Mouse (Mus musculus): ENCODE measurements at regions not wholly inside any gene's neighbourhood (a gene's known extent, or its start where the extent isn't known, plus 50 kb on each side); places are given as distances from the start of the nearest gene placed in this dataset.

DNA sequence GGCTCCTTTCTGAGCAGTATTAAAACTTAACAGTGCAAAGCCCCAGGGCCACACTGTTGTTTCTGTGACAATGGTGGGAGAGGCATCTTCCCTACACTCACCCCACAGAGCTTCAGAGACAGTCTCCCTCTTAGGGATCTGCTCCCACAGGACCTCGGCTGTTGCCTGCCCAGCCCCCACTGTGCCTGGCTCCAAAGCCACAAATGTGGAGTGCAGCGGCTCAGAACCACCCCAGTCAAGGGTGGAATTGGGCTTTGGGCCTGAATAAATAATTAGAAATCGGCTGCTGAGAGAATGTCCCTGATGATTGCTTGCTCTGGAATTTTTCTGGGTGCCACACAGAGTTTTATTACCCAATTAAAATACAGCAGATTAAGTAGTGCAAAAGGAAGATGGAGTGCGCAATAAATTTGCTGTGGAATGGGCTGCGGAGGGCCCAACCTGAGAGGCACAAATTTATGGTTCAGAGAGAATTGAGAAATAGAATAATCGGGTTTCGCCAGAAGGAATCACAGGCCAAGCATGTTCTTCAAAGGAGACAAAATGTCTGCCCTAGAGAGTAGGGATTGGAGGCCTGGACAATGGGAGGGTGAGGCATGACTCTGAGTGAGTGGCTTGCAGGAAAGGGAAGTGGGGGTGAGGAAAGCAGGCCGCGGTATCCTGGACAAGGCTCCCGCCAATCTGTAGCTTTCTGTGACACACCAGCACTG, 56.4 kb downstream of the Cd24a start:
- no peak for DNase-seq (ENCODE audit: low spot score in 2 of 2)
- intact Hi-C loops (cut with DNase I) = no loop called here

DNA sequence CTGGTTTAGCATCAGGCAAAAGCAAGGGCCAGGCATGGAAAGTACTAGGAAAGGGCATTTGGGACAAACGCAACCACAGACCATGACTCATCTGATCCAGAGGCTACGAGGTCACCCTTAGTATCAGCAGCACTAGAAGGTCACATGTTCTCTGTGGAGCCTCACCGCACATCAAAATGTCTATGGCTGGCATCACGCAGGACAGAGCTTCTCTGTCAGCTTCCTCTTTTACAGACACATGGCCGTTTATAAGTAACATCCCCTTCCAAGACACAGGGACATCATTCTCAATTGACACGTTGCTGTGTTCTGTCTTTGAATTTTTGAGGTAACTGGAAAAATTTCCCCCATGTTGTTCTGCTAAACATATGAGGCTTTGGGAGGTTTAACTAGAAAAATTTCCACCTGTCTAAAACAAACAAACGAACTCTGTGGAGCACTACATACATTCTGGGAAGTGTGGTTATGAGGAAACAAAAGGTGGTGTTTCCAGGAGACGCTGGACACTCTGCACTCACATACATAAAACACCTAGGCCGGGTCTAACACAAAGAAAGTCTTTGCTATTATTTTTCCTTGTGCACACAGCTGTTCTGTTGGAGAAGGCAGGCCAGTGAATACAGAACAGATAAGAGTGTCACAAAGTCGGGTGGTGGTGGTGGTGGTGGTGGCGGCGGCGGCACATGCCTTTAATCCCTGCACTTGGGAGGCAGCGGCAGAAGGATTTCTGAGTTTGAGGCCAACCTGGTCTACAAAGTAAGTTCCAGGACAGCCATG, 63.3 kb downstream of the Cd24a start:
- intact Hi-C loops (cut with DNase I) = no loop called here

DNA sequence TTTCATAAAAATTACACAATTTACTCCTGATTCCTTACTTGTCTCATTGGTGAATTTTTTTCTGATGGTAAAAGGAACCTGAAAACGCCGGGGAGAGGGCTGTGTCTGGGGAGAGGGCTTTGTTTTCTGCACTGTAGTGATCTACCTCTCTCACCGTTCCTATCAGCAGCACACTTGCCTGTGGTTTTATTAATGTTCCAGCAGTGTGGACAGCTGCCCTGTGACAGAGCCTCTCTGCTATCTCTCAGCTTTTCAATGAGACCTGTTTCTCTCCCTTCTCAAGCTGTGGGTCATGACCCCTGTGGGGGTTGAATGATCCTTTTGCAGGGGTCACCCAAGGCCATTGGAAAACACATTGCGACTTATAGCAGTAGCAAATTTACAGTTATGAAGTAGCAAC, 68.2 kb downstream of the Cd24a start:
- intact Hi-C loops (cut with DNase I) = no loop called here
- DNase-seq (ENCODE audit: low spot score in 2 of 2) = no peak

More for the DNA sequence above, 63.3 kb downstream of the Cd24a start:
- no peak for DNase-seq (ENCODE audit: low spot score in 2 of 2)

DNA sequence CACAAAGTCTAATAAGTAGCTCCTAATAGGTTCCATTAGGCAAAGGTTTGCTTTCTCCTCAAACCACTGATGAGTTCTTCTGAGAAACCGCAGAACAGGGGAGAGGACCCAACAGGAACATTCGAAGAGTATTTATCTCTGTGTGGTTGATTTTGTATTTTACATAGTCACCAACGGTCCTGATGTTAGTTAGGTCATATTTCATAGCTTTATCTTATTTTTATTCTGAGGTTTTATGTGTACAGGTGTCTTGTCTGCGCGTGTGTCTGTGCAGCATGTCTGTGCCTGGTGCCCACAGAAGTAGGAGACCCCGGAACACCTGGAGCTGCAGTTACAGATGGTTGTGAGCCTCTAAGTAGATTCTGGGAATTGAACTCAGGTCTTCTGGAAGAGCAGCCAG, 68.9 kb downstream of the Cd24a start:
- intact Hi-C loops (cut with DNase I) = no loop called here
- DNase-seq (ENCODE audit: low spot score in 2 of 2) = no peak

DNA sequence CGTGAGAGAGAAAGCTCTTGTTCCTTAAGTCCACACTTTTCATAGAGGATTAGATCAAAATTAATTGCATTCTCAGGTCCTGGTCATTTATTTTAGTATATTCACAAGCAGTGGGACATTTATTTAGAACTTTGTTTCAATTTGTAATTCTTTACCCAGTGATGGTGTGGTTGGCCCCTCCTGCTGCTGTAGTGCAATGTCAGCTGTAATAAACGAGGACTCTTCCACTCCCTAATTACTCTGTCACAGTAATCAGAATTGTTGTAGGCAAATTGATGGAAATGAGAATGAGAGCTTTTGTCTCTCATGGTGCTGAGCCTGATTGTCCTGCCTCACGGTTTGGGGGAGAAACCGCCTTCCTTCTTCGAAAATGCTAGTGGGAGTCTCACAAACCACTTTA, 70.1 kb downstream of the Cd24a start:
- intact Hi-C loops (cut with DNase I) = no loop called here
- no peak for DNase-seq (ENCODE audit: low spot score in 2 of 2)

DNA sequence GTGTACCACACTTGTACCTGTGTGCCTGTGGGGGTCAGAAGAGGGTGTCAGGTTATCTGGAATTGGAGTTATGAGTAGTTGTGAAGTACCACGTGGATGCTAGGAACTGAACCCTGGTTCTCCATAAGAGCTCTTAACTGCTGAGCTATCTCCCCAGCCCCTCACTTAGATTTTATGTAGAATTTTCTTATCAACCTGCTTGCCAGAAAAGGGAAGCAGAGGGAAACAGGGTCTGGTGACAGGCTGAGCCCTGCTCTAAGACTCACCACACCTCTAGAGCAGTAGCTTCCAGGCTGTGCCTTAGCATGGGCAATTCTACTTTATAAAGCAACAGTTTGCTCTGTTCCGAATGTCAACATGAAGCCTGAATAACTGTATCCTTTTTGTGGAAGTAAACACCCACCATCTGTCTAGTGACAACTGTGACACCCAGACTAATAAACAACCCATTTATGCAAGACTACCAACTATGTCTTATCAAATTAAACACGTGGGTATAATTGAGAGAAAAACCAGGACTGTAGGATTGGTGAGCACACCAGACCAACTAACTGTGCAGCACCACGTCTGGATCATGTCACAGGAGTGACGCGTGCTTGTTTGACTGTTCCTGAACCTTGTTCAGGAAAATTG, 70.8 kb downstream of the Cd24a start:
- DNase-seq (ENCODE audit: low spot score in 2 of 2) = no peak
- intact Hi-C loops (cut with DNase I) = no loop called here

DNA sequence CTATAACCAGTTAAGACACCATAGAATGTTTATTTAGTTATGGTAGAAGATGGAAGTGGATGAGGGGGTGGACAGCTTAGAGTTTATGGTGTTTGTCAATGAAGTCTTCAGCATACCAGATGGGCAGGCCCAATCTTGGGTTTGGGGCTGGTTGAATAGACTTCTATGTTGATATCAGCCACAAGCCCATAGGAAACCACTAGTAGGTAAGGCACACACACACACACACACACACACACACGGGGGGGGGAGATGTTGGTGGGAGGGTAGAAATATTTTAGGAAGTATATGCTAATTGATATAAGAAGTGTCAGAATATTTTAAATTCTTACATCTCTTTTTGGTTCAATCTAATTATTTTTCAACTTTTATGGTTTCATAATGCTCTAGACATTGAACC, 72.4 kb downstream of the Cd24a start:
- no peak for DNase-seq (ENCODE audit: low spot score in 2 of 2)
- intact Hi-C loops (cut with DNase I) = no loop called here

DNA sequence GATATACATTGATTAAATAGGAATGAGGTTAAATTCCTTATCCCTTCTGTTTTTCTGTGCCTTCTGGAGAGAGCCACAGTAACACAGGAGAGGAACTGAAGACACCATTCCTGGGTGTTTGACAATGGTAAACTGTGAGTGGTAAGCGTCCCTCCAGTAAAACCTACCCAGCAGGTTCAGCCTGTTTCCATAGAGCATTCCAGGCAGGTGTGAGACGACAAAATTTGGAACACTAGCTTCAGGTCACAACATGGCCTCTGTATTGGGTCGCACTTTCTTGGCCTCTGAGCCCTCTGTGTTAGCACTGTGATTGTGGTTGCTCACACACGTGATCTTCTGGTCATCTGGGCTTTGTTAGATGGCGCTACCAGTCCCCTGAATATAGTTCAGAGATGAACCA, 73.4 kb downstream of the Cd24a start:
- intact Hi-C loops (cut with DNase I) = no loop called here

DNA sequence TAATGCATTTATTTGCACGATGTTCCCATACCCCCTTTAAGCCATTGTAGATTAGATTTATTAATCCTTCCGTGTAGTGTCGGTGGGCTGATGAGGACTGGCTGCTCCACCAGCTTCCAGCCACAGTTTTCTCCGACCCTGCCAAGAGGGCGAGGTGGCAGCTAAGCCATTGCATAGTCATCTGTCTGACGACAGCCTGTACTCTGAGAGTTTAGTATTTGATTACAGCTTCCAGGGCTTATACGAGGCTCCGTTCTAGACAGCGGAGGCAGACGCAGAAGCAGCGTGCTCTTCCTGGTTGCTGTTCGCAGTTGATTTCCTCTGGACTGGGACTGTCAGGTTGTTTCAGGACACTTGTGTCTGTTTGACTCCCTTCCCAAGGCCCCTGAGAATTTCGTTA, 73.8 kb downstream of the Cd24a start:
- DNase-seq (ENCODE audit: low spot score in 2 of 2) = no peak
- intact Hi-C loops (cut with DNase I) = no loop called here

More for the DNA sequence above, 73.4 kb downstream of the Cd24a start:
- no peak for DNase-seq (ENCODE audit: low spot score in 2 of 2)

DNA sequence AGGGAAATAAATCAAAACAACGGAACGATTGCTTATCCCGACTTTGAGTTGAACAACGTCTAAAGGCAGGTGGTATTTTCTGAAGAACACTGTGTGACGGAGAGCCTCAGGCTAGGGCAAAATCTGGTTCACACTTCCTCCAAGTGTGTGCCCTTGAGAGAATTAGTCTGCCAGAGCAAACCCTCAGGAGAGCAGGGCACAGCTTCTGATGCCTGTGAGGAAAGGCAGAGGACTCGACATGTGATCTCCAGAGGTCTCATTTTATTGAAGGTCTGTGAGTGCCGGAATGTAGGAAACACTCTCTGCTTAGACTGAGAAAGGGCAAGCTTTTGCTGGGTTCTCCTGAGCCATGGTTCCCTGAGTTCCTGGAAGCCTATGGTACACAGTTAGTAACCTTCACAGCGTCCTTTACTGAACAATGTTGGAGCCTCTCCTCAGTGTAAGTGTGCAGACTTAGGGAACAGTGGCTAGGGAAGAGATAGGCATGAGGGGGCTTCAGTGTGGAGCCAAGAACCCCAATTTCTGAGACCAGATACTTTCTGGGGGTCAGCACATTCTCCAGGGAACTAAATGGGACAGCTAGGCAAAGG, 77.1 kb downstream of the Cd24a start:
- intact Hi-C loops (cut with DNase I) = no loop called here
- no peak for DNase-seq (ENCODE audit: low spot score in 2 of 2)

DNA sequence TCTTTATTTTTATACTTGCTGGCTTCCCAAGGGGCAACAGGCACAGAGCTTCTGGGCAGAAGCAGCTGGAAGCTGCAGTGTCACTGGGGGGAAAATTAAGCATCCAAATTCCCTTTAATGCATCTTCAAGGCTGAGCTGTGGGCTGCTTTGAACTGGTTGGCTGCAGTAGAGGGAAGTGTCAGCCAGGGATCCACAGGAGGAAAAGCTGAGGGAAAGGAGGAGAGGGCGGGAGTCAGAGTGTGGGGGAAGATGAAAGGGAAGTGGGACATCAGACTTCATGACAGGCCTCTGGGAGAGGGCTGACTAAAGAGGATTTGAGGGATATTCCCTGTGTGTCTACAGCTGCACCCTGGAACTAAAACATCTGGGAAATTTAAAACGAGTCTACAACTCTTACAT, 77.6 kb downstream of the Cd24a start:
- DNase-seq (ENCODE audit: low spot score in 2 of 2) = no peak
- intact Hi-C loops (cut with DNase I) = no loop called here

DNA sequence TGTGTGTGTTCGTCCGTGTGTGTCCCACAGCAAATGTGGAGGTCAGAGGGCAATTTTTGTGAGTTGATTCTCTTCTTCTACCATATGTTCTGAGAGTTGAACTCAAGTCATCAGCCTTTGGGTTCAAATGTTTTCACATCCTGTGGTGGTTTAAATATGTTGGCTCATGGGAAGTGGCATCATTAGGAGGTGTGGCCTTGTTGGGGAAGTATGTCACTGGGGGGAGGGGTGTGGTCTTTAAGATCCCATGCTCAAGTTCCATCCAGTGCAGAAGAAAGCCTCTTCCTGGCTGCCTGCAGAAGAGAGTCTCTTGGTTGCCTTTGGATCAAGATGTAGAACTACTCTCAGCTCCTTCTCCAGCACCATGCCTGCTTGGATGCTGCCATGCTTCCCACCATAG, 78.1 kb downstream of the Cd24a start:
- DNase-seq (ENCODE audit: low spot score in 2 of 2) = no peak
- intact Hi-C loops (cut with DNase I) = no loop called here

DNA sequence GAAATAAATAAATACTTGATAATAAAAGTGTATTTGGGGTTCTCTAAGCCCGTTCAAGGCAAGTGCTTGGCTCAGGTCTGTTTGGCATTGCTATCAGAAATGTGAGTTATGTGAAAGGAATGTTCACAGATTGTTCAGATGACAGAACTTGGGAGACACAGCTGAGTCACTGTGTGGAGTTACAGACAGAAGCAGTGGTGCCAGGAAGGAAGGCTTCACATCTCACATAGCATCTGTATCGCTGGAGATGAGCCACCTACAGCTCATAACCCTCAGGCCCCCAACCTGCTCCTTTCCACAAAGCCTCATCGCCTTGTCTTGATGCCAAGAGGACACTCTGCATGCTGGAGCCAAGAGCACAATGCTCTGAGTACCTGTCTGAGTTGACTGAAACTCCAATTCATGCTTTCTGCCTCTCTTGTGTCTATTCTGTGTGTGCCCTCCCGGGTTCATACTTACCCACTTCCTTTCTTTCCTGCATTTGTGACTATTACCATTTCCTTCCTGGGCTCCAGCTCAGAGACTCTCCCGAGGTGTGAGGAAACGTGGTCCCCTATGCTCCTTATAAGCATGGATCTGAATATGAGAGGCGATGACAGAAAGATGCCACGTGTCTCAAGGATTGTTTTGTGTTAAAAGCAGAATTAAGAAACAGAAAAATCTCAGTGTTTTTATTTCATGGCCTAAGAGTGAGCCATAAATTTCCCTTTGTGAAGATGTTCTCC, 79.6 kb downstream of the Cd24a start:
- peak in 1 of 2 experiments; percentile 18 for DNase-seq (ENCODE audit: low spot score in 2 of 2)

DNA sequence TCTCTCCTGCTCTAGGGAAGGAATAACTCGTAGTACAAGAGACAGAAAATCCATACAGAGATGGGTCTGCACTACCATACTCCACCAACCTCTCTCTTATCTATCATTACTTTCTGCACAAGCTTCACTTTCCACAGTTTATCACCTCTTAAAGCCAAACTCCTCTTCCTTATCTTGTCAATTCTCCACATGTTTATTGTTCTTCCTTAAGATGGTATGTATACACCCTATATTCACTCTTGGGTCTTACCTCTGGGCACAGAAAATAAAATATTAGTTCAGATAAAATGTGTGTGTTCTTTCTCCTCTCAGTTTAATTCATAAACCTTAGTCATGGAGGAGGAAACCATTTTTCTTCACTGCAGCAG, 80.1 kb downstream of the Cd24a start:
- intact Hi-C loops (cut with DNase I) = no loop called here
- DNase-seq (ENCODE audit: low spot score in 2 of 2) = no peak

More for the DNA sequence above, 79.6 kb downstream of the Cd24a start:
- intact Hi-C loops (cut with DNase I) = no loop called here

DNA sequence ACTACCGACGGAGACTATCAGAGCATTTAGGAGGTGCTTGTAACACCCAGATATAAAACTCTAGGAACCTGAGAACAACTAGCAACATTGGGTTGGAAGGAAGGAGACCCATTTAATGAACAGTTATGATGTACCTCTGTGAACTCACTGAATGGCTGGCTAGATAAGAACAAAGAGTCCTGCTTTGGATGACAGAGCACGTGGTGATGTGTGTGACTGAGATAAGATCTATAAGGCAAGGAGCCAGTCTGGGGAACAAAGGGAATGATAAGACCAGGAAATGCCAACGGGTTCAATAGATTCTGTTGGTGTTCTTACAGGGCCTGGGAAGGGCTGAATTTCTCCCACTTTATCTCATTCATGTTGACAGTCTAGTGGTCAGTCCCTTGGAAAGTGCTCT, 86.8 kb downstream of the Cd24a start:
- DNase-seq (ENCODE audit: low spot score in 2 of 2) = no peak
- intact Hi-C loops (cut with DNase I) = no loop called here

DNA sequence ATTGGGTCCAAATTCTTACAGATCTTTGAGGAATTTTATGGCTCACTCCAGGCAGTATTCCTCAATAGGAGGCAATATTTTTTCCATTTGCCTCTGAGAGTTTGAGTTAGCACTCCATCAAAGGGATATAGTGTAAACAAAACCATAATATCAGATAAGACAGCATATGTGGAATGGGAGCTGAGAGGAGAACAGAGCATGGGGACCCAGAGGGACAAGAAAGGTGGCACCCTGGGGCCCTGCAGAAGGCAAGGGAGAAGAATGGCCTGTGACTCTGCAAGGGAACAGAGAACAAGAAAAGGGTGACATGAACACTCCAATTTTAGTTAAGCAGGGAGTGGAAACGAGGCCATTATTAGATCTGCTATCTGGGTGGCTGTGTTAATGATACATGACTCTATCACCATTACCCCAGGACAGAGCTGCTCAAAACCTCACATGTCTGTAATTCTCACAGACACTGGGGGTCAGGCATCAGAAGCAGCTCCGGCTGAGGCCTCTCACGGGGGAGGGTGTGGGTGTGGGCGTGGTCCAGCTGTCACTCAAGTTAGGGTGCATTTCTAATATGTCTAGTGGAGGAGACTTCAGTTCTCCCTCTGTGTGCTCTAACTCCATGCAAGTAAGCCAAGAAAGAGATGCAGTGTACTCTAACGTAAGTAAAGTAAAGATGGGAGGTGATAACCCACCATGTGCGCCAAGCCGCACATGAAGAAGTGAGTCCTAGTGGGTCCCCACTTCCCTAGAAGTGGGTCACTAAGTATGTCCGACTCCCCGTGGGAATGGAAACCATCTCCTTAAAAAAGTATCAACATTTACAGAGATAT, 88.4 kb downstream of the Cd24a start:
- intact Hi-C loops (cut with DNase I) = no loop called here
- no peak for DNase-seq (ENCODE audit: low spot score in 2 of 2)

DNA sequence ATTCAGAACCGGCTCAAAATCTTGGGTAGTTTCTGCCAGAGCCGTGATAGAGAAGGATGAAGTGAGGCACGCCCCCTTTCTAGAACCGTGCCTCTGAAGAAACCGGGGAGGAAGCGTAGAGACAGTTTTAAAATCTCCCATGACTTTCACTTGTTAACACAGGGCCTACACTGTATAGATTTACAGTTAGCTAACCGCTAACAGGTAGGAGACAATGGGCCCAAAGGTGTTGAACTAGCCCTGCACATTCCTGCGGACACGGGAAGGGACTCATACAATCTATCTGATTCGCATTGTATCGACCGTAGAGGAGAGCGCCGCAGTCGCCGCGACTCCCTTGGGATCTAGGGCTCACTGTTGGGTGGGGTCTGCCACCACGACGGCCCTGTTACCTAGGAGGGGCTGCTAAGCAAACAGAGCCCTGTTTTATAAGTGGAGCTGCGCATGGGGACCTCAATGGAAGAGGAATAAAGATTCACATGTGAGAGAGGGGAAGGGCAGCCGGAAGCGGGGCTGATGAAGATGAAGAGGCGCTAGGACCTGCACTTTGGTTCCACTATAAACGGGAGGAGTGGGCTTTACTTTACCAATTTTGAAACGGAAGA, 89.1 kb downstream of the Cd24a start:
- intact Hi-C loops (cut with DNase I) = no loop called here
- DNase-seq (ENCODE audit: low spot score in 2 of 2) = no peak

DNA sequence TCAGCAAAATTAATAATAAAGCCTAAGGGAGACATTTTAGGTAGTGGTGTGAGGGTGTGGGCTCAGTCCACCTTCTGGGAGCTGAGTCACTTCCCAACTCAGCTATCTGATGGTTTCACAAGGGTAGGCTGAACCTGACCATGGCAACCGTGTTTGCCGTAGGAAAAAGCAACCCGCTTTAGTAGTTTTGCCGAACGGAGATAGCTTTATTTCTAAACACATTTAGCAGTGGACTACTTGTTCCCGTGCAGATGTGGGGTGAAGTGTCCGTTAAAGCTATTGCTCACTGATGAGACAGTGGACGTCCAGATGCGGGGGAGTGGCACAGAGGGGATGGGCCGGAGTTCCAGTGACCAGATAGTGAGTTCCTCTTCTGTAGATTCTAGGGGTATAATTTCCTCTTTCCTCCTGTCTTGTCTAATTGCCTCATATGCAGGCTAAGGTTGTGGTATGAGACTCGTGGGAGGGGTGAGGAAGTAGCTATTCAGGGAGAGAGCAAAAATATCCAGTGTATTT, 89.7 kb downstream of the Cd24a start:
- DNase-seq (ENCODE audit: low spot score in 2 of 2) = no peak

More for the DNA sequence above, 89.7 kb downstream of the Cd24a start:
- intact Hi-C loops (cut with DNase I) = no loop called here

All from left cerebral cortex, postnatal 14 days (tissue).